Mouse (Mus musculus) intestine, embryonic 14.5 days (tissue): ENCODE measurements around the gene Selp. TPM values are rescaled to one million over a fixed set of nuclear protein-coding genes. Genes with fewer than 3 reads are reported as not detected.

Experiments
- ATAC-seq: fragments of 200-750 bp; cut with Nextera tagmentation; replicated peaks from 2 replicates; pipeline ENCODE4 v1.8.0; 2017; ENCODE audit warnings: low read depth, moderate number of reproducible peaks, moderate TSS enrichment, moderate library complexity; ENCODE audit not compliant: low FRiP score, low TSS enrichment
- DNase-seq: peaks from one replicate; pipeline ENCODE4 v3.0.0-alpha.2; 2018; ENCODE audit warnings: low spot score
- H3K27ac ChIP-seq: fragments of 300-500 bp; sonication (generic); 2 replicates; pipeline ENCODE4 v1.5.1; 2014; ENCODE audit warnings: low read depth, mild to moderate bottlenecking, control low read depth
- H3K27me3 ChIP-seq: fragments of 300-500 bp; sonication (generic); replicated peaks from 2 replicates; pipeline ENCODE4 v1.6.1; 2014; ENCODE audit warnings: low read length, control low read depth; ENCODE audit not compliant: control insufficient read depth, insufficient read depth
- H3K36me3 ChIP-seq: fragments of 300-500 bp; sonication (generic); 2 replicates; pipeline ENCODE4 v1.6.1; 2014; ENCODE audit warnings: low read length, control low read depth; ENCODE audit not compliant: control insufficient read depth, insufficient read depth
- H3K4me1 ChIP-seq: fragments of 300-500 bp; sonication (generic); replicated peaks from 2 replicates; pipeline ENCODE4 v1.6.1; 2014; ENCODE audit warnings: low read length, control low read depth, mixed read lengths; ENCODE audit not compliant: control insufficient read depth, insufficient read depth
- H3K4me2 ChIP-seq: fragments of 300-500 bp; sonication (generic); 2 replicates; pipeline ENCODE4 v1.6.1; 2014; ENCODE audit warnings: low read length
- H3K4me3 ChIP-seq: fragments of 300-500 bp; sonication (generic); 2 replicates; pipeline ENCODE4 v1.5.1; 2014; ENCODE audit warnings: low read depth, low read length, control low read depth, mixed read lengths
- H3K9ac ChIP-seq: fragments of 300-500 bp; sonication (generic); 2 replicates; pipeline ENCODE4 v1.6.1; 2014; ENCODE audit warnings: mild to moderate bottlenecking, low read length
- H3K9me3 ChIP-seq: fragments of 300-500 bp; sonication (generic); 2 replicates; pipeline ENCODE4 v1.6.1; 2016; ENCODE audit warnings: low read length, control low read depth; ENCODE audit not compliant: control insufficient read depth
- WGBS: fragments of 180-500 bp; shearing (Covaris S2); extraction: QIAGEN DNeasy Blood & Tissue Kit; methylation state at CpG from one replicate; pipeline ENCODE4 v1.1.7; 2014; 5-methylcytosine and 5-hydroxymethylcytosine counted together
- polyA plus RNA-seq: library from polyadenylated mRNA; unstranded; fragments of >200 nt; fragmentation: Nextera tagmentation; extraction: Ambion mirVana; gene quantifications from 2 replicates; pipeline ENCODE4 v1.2.1, GENCODE M21; 2014

The Selp gene
- polyA plus RNA-seq, 1 experiment from 2014 or later: 0.22 TPM

- ATAC-seq: no peak
- WGBS: 80% methylated on average over 2 of the region's 2 CpGs
Measured at GRCm38 (mm10) chr1:164098372-164098771, 16.7 kb upstream of the Selp start.

GRCm38 (mm10) chr1:164109763-164110162 is 5.3 kb upstream of the Selp start:
- DNase-seq: no peak
- Histone ChIP-seq H3K4me2 (no peak overlapping the region), H3K4me3 (no peak overlapping the region), H3K36me3 (no peaks in the 10 kb centered on the region), H3K27me3 (no peaks in the 10 kb centered on the region), H3K9me3 (no peaks in the 10 kb centered on the region), H3K27ac (no peak overlapping the region), H3K4me1 (no peaks in the 10 kb centered on the region), H3K9ac (no peak overlapping the region)
- no peak for ATAC-seq
- WGBS: 77% methylated on average over 2 of the region's 2 CpGs

More at GRCm38 (mm10) chr1:164098372-164098771, 16.7 kb upstream of the Selp start:
- no peaks in the 10 kb centered on the region for H3K36me3 ChIP-seq
- no peak for DNase-seq
- no peak overlapping the region for H3K4me2 ChIP-seq
- no peak overlapping the region for H3K27ac ChIP-seq
- H3K9me3 ChIP-seq: no peaks in the 10 kb centered on the region
- no peaks in the 10 kb centered on the region for H3K4me1 ChIP-seq
- H3K27me3 ChIP-seq: no peaks in the 10 kb centered on the region
- H3K9ac ChIP-seq: no peak overlapping the region
- H3K4me3 ChIP-seq: no peak overlapping the region

DNA sequence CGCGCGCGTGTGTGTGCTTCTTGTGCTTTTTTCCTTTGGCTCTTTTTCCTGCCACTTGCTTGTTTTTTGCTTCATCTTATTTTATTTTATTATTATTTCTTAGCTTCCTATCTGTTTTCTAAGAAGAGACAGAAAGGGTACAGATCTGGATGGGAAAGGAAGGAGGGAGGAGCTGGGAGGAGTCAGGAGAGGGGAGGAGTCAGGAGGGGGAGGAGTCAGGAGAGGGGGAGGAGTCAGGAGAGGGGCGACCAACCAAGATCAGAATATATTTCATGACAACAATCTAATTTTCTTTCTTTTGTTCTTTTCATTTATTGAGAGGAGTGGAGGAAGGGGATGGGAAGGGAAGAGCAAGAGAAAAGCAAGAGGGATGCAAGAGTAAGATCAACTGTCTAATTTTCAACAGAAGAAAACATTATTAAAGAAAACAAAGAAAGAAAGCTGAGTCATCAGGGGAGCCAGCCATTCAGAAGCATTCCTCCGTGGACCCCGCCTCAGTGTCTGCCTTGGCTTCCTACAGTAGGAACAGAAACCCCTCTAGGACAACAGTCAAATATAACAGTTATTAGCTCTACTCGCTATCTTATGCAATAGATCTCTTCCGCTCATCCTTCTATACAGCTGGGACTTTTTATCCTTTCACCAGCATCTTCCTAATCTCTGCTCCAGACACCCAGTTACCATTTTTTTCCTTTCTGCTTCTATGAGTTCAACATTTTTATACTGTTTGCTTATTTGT is 4.3 kb upstream of the Selp start:
- 92% methylated on average over 9 of the region's 9 CpGs for WGBS
- H3K9ac ChIP-seq: no peak overlapping the region

GRCm38 (mm10) chr1:164114280-164114679 is 784 bp upstream of the Selp start:
- Histone ChIP-seq H3K27ac (no peak overlapping the region), H3K4me2 (no peak overlapping the region), H3K27me3 (no peaks in the 10 kb centered on the region), H3K36me3 (no peaks in the 10 kb centered on the region), H3K9me3 (no peaks in the 10 kb centered on the region), H3K4me1 (no peaks in the 10 kb centered on the region), H3K9ac (no peak overlapping the region), H3K4me3 (no peak overlapping the region)
- ATAC-seq (no peak), DNase-seq (no peak)
- 76% methylated on average over 5 of the region's 5 CpGs for WGBS

More for the DNA sequence above, 4.3 kb upstream of the Selp start:
- DNase-seq (no peak), ATAC-seq (no peak)
- no peak overlapping the region for H3K4me3 ChIP-seq
- H3K27me3 ChIP-seq: no peaks in the 10 kb centered on the region
- no peak overlapping the region for H3K27ac ChIP-seq
- no peaks in the 10 kb centered on the region for H3K36me3 ChIP-seq
- H3K4me1 ChIP-seq: no peaks in the 10 kb centered on the region
- H3K9me3 ChIP-seq: no peaks in the 10 kb centered on the region
- no peak overlapping the region for H3K4me2 ChIP-seq

- 91% methylated on average over 6 of the region's 6 CpGs for WGBS
- no peaks in the 10 kb centered on the region for H3K27me3 ChIP-seq
Measured at GRCm38 (mm10) chr1:164115647-164116046, 583 bp downstream of the Selp start.

DNA sequence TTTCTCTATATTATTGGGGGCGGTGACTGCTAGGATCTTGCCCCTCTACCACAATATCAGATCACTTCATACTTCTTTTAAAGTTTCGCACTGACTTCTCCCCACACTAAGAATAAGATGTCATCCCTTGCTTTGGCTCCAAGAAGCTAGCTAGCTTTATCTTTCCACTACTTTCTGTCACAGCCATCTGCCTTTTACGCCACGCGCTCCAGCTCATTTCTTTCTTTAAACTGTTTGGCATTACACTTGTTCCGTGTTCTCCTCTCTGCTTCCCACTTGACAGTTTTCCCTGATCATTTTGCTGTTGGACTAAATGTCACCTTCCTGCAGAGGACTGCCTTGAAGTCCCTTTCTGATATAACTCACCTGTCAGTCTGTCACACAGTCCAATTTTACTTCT is 2.8 kb downstream of the Selp start:
- ATAC-seq (no peak), DNase-seq (no peak)
- Histone ChIP-seq H3K9ac (no peak overlapping the region), H3K4me3 (no peak overlapping the region), H3K27me3 (no peaks in the 10 kb centered on the region), H3K36me3 (no peaks in the 10 kb centered on the region), H3K4me1 (no peaks in the 10 kb centered on the region), H3K4me2 (no peak overlapping the region), H3K27ac (no peak overlapping the region), H3K9me3 (no peaks in the 10 kb centered on the region)
- WGBS: 94% methylated on average over 6 of the region's 6 CpGs

More at GRCm38 (mm10) chr1:164115647-164116046, 583 bp downstream of the Selp start:
- no peaks in the 10 kb centered on the region for H3K9me3 ChIP-seq
- no peaks in the 10 kb centered on the region for H3K4me1 ChIP-seq
- DNase-seq (no peak), ATAC-seq (no peak)
- H3K36me3 ChIP-seq: no peaks in the 10 kb centered on the region
- no peak overlapping the region for H3K9ac ChIP-seq
- H3K4me3 ChIP-seq: no peak overlapping the region
- H3K4me2 ChIP-seq: no peak overlapping the region
- no peak overlapping the region for H3K27ac ChIP-seq

DNA sequence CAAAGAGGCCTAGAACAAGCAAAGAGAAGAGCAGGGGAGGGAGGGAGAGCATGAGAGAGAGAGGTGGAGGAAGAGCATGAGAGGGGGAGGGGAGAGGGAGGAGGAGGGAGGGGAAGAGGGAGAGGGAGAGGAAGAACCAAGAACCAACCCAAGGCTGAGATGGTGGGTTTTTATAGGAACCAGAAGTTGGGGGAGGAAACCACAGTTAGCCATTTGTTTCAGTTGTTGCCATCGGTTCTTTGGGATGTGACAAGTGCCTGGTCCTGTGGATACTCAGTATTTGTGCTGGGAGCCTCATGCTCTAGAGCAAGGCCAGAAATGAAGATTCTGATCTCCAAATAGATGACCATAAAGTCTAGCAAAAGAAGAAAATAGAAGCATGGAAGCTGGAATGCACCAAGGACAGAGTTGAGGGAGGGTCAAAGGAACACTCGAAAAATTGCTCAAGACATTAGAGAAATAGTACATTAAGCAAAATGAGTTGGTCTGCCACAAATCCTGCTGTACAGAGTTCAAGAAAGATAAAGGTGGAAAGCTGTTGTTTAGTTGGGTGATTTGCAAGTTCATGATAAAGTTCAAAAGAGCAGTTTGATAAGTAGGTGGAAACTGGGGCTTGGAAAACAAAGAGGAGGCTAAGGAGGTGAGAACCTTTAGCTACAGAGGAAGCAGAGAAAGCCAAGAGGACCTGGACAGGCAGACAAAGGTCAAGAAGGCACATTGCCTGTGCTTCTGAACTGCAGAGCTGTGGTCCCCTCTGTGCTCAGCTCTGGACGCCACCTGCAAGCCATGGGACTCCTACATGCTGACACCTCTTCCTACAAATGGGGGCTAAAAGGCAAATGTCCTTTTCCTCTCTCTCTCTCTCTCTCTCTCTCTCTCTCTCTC is 5.1 kb downstream of the Selp start:
- no peaks in the 10 kb centered on the region for H3K4me1 ChIP-seq
- 62% methylated on average over 3 of the region's 3 CpGs for WGBS
- H3K9ac ChIP-seq: no peak overlapping the region
- DNase-seq (no peak), ATAC-seq (no peak)
- no peak overlapping the region for H3K4me3 ChIP-seq
- H3K27me3 ChIP-seq: no peaks in the 10 kb centered on the region
- no peaks in the 10 kb centered on the region for H3K36me3 ChIP-seq
- no peak overlapping the region for H3K27ac ChIP-seq
- no peak overlapping the region for H3K4me2 ChIP-seq
- H3K9me3 ChIP-seq: no peaks in the 10 kb centered on the region

DNA sequence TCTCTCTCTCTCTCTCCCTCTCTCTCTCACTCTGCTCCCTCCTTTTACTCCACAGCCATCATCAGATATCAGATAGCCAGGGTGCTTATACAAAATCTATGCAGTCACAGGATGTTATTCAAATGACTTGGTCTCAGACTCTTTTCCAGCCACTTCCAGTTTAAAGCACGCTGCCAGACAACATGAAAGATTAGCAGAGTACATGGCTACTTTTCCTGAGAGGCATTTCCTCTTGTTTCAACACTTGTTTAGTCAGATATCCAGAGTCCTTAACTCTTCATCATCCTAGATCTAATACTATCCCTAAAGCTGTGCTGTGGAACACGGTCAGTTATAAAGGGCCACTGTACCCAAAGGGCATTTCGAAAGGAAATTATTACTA is 5.7 kb downstream of the Selp start:
- H3K9ac ChIP-seq: no peak overlapping the region
- H3K9me3 ChIP-seq: no peaks in the 10 kb centered on the region
- no peak for ATAC-seq
- WGBS: 80% methylated on average over 3 of the region's 3 CpGs
- no peak overlapping the region for H3K4me3 ChIP-seq
- no peak overlapping the region for H3K4me2 ChIP-seq
- no peaks in the 10 kb centered on the region for H3K27me3 ChIP-seq
- no peak overlapping the region for H3K27ac ChIP-seq
- H3K36me3 ChIP-seq: no peaks in the 10 kb centered on the region
- no peaks in the 10 kb centered on the region for H3K4me1 ChIP-seq
- DNase-seq: no peak
